Mouse (Mus musculus): Measurements from ENCODE around the gene Sardh. TPM values are rescaled to one million over a fixed set of nuclear protein-coding genes. Genes with fewer than 3 reads are reported as not detected.

The Sardh gene
- total RNA-seq, 2 experiments from 2014 or later: 5.2 to 7.3 TPM

DNA sequence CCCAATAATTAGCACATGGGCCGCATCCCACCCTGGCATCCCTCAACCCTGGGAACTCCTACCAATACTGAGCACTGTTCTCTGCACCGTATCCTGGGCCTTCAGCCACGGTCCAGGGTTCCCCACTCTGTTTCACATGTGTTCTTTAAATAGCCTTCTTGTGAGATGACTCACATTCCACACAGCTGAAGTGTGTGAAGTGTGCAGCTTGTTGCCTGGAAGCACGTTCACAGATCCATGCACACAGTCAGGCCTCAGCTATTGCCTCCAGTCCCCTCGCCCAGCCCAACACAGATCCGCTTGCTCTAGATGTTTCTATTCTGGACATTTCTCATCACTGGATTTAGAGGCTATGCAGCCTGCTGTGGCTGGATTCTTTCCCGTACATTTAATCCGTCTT is 69.0 kb downstream of the Sardh start:
- DNase-seq: no peak
- intact Hi-C loops (cut with DNase I): no loop called here

DNA sequence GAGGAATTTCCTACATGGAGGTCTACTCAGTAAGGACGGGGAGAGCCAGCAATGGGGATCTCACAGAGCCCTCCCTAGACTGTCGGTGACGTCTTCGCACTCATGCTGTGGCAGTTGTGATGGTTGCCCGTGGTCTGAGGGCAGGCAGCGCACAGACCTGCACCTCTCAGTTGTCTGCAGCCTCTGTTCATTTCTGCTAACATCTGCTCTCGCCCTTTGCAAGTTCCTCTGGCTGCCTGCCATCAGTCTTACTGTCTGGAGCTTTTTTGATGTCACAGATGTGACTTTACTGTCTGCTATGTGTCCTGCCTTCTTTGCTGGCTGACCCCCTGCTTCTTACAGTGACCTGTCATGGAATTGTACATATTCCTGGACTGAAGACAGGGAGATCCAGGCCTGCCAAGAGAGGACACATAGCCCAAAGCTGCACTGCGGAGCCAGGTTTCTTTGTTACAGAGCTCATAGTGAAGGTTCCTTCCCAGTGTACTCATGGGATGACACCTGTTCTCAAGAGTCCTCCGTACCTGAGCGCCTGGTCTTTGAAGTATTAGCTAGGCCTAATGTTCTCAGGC is 72.4 kb downstream of the Sardh start:
- DNase-seq: peak; percentile 35
- intact Hi-C loops (cut with DNase I): no loop called here

DNA sequence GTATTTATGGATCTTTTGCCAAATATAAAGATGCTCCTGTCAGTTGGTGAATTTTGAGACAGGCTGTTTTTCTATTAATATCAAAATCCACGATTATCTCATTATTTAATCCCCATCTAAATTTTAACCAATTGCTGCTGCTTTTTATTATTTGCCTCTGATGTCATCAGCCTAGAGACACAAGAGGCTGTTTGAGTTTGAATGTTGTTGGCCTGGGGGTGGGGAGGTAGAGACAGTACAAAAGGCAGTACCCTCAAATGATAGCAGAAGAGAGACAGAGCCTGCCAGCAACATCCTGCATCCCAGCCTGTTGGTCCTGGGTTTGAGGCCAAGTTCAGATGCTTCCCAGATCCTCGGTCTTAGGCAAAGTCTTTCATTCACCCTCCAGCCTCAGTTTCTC is 73.9 kb downstream of the Sardh start:
- DNase-seq: no peak

DNA sequence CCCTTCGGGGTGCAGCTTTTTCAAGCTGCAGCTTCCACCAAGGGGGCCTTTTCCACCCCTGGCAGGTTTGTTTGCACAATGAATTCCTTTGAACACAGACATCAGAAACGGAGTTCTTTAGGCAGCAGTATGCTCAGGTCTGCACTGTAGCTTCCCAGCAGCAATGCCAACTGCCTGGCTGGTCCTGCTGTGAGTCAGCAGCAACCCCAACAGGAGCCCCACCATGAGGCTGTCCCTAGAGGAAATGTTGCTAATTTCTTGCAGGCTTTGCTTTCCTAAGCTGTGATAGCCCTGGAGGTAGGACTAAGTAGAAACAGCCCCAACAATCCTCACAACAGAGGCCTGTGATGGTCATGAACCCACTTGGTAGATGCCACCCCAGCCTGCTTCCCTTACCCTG is 81.1 kb downstream of the Sardh start:
- DNase-seq: no peak
- intact Hi-C loops (cut with DNase I): no loop called here

More for the DNA sequence above, 73.9 kb downstream of the Sardh start:
- intact Hi-C loops (cut with DNase I): no loop called here

DNA sequence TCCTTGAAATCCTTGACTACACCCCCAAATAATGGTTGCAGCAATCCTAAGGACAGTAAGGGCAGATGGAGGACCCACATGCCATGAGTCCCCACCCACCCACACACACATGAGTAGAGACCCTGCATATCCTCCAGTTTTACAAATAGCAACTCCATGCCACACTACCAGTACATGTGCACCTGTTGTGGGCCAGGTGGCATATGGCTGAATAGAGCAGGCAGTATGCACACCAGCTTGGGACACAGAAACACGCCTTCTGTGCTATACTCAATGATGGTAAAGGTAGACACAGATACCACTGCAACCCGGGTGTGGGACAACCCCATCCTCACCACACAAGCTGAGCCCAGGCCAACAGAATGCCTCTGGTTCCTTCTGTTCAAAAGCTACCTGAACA is 82.1 kb downstream of the Sardh start:
- intact Hi-C loops (cut with DNase I): no loop called here
- no peak for DNase-seq

DNA sequence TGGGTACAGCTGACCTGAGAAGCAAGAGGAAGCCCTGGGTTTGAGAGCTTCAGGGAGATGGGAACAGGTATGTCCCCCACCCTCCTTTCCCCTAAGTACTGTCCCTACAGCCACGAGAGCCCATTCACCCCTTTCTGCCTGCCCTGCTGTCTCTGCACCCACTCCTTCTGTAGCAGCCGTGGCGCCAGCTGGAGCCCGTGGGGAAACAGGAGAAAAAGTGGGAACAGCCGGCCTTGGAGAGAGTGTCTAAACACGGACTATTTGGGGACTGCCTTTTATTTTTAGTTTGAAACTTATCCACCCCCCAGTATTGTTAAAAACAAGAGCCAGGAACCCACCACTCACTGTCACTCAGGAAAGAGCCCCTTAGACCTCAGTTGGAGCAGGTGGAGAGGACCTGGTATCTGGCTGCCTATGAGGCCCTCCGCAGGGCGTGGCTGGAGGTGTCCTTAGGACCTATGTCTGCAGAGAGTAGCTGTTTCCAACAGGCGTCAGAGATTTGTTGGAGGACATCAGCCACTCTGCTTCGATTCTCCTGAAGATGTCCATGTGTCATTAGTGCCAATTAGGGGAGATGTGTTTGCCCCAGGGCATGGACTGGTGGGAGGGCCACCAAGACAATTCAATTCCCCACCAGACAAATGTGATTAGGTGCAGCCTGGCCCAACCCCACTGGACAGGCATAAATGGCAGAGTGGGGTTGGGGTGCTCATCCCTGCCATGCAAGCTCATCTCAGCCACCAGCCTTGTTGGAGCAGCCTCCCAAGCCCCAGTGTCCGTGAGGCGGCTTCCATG is 83.1 kb downstream of the Sardh start, which contains the start of gene Dbh:
Gene Dbh, plus strand, starts transcription at position 438 of the 795 bp plus-strand sequence.
- DNase-seq: no peak
- intact Hi-C loops (cut with DNase I): no loop called here

DNA sequence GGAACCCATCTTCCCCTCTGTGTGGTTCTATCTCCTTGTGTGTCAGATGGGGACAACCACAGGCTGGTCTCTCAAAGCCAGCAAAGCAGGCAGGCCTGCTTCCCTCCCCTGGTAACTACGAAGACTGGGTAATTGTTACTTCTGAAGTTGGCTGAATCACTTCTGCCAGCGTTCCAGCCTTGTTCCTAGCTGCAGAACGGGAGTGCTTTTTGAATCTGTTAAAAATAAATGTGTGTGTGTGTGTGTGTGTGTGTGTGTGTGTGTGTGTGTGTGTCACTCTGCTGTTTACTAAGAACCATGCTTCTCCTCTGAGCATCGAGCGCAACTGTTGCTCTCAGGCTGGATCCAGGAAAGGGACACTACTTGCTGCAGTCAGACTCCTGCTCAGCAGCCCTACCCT is 84.3 kb downstream of the Sardh start:
- DNase-seq: no peak
- intact Hi-C loops (cut with DNase I): no loop called here

DNA sequence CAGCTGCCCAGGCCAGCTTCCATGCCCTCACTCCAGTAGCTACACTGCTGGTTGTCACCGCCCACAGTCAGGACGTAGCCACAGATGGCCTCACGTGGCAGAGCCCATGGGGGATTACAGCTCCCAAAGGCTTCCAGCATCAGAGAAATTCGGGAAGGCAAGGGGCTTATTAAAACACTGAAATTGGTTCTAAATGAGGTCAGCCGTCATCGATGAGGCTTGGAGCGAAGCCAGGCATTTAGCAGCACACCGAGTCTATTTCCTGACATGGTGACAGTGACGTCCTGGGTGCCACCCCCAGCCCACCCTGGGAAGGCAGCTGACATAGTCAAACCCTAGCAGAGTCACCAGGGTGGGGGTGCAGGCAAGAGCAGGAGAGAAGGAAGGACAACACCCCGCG is 85.5 kb downstream of the Sardh start:
- DNase-seq: no peak
- intact Hi-C loops (cut with DNase I): no loop called here

DNA sequence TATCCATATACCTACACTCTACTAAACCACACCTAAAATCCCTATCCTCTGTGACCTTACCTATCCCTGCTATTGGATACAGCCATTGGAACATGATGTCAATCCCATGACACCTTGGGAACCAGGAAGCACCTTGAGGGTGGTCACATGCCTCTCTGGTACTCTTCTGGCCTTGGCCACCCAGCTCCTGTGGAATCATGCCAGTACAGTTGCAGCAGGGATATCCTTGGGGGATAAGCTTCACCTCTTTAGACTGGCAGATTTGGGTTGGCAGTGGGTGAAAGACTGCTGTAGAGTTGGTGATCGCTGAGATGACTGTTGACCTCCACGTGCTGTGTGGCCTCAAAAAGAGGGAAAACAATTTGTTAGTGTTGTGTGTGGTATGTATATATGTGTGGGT is 86.6 kb downstream of the Sardh start:
- intact Hi-C loops (cut with DNase I): no loop called here
- no peak for DNase-seq

DNA sequence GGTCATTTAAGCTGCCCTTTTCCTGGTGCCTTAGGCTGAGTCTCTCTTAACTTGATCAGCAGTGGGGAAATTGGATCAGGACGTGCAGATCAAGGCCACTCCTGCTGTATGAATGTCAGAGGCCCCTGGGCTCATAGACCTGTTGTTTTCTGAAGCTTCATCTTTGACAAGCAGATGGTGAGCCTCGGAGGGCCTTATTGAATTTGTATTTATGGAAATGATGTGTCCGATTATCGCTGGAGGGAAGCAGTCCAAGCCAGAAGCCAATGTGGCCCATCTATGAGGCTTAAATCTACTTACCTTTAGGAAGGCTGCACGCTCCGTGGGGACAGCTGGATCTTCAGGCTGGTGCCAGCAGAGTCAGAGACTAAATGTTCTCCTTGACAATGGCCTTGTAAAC is 91.5 kb downstream of the Sardh start:
- intact Hi-C loops (cut with DNase I): no loop called here
- no peak for DNase-seq

DNA sequence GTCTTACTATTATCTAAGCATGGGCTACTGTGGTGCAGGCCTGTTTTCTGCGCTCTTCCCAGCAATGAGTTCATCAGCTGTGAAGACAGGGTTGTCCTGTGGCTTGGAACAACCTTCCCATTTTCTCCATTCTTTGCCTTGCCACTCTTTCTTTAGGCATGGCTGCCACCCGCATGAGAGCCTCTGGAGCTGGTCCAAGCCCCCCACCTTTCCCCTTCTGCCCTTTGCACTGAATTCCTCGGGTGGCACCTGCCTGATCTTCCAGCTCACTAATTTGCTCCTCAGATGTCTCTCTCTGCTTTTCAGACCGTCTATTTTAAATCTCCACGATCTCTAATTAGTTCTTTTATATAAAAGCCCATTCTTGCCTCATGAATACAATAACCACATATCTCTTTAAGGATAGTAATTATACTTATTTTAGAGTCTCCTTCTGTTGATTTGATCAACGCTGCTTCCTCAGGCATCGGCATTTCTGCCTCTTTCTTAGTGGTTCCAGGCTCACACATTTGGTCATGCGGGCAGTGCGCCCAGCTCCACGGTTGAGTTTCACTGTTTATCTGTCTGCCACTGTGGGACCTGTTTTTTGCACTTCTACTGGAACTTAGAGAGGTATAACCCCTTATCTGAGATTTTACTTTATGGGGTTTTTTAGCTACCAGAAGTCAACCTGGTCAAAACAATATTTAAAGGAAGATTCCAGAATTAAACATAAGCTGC is 93.5 kb downstream of the Sardh start:
- intact Hi-C loops (cut with DNase I): no loop called here
- peak; percentile 60 for DNase-seq

DNA sequence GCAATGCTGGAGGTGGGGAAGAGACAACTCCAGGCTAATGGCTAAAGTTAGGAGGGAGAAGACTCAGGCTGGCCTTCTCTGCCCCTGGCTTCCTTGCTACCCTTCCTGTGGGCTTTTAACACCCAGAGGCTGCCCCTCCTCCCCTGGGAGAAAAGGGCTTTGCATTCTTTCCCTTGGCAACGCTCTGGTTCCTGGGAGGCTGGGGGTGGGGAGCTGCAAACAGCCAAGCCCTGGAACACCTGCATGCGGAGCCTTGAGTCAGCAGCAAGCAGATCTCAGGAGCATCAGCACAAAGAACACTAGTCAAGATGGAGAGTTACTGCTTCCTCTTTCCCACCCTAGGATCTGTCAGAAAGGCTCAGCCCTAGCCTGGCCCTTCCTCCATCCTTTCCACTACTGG is 98.7 kb downstream of the Sardh start:
- intact Hi-C loops (cut with DNase I): no loop called here
- no peak for DNase-seq

DNA sequence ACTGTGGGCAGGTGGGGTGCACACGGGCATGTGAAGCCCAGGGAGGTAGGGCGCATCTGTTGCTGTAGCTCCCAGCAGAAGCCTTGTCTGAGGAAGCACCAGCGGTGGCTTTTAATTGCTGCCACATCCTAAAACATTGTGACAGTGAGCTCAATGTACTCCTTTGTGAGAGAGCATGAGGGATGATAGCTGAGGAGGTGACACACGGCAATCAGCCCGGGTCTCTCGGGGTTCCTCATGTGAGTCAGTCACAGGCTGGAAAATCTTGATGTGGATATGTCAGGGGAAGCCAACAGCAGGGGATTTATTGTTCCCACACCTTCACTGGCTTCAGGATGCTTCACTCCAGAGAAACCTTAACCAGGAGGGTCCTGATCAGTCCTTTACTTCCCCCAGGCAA is 101.3 kb downstream of the Sardh start:
- intact Hi-C loops (cut with DNase I): no loop called here

DNA sequence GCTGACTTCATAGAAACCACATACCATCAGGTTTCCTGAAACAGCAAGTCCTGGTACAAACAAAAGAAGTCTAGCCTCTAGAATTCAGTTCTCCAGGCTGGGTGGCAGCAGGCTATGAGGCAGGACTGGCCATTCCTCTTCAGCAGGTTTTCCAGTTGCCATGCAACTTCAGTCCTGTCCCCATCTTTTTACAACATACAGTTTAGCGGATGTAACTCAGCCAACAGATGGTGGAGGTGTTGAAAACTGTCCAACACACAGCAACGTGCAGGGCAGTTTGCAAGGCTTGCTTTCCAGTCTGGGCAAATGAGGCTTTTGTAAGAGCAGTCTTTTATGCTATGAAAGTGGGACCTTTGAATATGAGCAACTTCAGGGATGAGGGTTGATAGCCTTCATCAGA is 103.2 kb downstream of the Sardh start:
- DNase-seq: no peak
- intact Hi-C loops (cut with DNase I): no loop called here

More for the DNA sequence above, 101.3 kb downstream of the Sardh start:
- DNase-seq: no peak

DNA sequence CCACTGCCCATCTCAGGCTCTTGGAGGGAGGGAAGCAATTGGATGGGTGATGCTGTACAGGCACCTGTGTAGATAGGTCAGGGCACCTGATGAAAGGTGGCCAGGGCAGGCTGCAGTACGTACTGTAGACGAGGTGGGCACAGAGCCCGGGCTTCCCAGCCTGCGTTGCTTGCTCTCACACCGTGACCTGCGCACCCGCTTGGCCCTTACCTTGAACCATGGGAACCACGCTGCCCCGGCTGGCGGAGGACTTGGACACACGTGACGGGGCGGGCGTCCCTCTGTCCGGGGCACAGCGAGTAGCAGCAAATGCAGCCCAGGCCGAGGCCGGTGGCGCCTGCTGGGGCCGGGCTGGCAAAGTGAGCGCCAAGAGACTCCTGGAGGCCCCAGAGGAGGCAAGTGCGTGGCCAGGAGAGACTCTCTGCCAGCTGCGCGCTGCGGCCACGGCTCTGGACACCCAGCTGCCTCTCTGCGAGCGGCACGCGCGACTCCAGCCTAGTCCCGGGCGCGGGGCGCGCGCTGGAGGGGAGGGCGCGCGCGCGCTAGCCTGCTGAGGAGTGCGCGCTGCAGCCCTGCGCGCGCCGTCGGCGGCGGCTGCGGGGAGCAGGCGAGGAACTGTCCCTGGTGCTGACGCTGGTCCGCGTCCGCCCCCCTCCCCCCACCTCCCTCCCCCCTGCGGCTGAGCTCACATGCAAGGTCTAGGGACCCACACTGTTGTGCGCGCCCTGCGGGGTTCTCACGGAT is 106.0 kb downstream of the Sardh start, which contains the start of gene Fam163b:
Gene Fam163b, minus strand, starts transcription at position 542 of the 744 bp plus-strand sequence.
- DNase-seq: peak; percentile 21
- intact Hi-C loops (cut with DNase I): no loop called here

Other genes with a start within 250 kb of the Sardh start
- gene Cacfd1, start 238.4 kb downstream of the Sardh start, total RNA-seq (2021): 10 to 100 TPM; 73.1 to 80.5 TPM
- 10 to 100 TPM; 23.3 to 27.5 TPM for gene Slc2a6, start 220.3 kb downstream of the Sardh start, total RNA-seq (2021)
- gene Mymk, start 176.2 kb downstream of the Sardh start, total RNA-seq (2021): under 1 TPM in 1 of 2 experiments, not detected in 1; 0.42 TPM
- gene Adamtsl2, start 169.0 kb downstream of the Sardh start, total RNA-seq (2021): 10 to 100 TPM; 23.8 to 25.1 TPM
- 10 to 100 TPM; 55.8 to 61.9 TPM for gene Fam163b, start 105.8 kb downstream of the Sardh start, total RNA-seq (2021)
- under 1 TPM; 0.30 to 0.58 TPM for gene Dbh, start 83.1 kb downstream of the Sardh start, total RNA-seq (2021)
- gene Vav2, start 178.7 kb upstream of the Sardh start, total RNA-seq (2021): 10 to 100 TPM; 59.2 to 60.4 TPM
- gene Brd3os, start 194.0 kb upstream of the Sardh start, total RNA-seq (2021): 10 to 100 TPM; 23.6 to 27.2 TPM